Mouse (Mus musculus) embryo, embryonic 10 days (tissue): Measurements from ENCODE around the gene Yipf4.
"Not testable (repeated sequence)": the region's sequence is repeated elsewhere in the genome, so short reads cannot be mapped to it uniquely, and the experiment has no call there.

Experiments
- DNase-seq: peaks from one replicate; pipeline ENCODE4 v3.0.0-alpha.2; 2015; ENCODE audit warnings: low spot score

Yipf4 gene

DNA sequence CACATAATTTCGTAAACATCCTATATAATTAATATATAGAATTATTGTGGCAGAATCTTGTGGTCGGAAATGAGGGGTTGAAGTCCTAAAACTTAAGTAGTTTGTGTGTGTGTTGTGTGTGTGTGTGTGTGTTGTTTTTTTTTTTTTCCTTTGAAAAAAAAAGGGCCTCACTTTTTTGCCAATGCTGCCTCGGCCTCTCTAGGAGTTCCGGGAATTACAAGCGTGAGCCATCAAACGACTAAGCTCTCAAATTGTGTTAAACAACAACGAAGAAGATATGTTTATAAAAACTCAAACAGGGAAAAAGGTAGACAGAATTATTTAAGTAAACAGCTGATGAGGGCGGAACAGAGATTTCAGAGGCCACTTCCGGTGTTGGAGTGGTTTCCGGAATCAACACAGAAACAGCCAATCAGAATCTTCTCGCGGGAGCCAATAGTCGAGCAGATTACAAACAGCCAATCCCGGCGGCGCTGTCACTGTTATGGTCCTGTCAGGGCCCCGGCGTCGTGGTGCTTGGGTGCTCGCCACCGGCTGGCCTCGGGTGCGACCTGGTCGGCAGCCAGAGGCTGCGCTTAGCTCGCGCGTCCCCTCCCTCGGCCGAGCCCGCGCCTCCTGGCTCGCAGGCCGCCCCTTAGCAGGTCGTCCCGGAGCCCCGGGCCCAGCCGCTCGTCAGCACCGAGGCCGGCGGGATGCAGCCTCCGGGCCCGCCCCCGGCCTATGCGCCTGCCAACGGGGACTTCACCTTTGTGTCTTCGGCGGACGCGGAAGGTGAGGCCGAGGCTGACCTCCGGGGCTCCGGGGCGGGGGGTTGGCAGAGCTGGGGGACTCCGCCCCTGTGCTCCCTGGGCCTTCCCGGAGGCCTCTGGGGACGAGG lies at the start of gene Yipf4:
Yipf4 (plus strand) TSS at position 470 of the 877 bp plus-strand sequence.
- DNase-seq: peak; percentile 97

DNA sequence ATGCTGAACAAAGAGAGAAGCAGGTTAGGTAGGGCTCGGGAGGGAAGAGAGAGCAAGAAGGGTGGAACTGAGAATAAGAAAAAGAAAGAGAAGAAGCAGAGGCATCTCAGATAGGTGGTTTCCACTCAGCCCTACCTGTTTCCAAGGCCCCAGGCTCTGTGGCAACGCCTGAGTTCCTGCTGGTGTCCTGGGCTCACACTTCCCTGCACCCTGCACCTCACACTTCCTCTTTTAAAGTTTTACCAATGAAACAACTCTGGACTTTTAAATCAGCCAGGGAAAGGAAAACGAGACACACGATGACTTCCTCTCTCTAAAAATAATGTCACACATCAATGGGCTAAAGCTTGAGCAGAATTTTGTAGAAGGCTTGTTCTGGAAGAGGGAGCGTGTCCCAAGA lies 48.8 kb upstream of the Yipf4 start:
- DNase-seq: no peak

DNA sequence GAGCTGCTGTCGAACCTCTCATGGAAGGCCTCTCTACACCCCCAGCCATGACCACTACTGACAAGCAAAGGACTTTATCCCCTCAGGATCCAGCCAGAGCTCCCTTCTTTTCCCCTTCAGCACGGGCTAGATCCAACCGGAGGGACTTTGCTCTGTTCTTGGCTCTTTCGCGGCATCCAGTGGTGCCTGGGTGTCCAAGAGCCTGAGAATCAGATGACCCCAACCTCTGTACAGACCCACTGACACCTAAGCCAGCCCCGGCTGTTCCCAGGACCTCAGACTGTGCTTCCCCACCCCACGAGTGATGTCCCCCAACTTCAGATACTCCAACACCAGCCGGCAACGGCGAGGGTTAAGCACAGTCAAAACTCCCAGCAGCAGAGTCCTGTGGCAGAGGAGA lies 39.5 kb upstream of the Yipf4 start:
- DNase-seq: no peak

DNA sequence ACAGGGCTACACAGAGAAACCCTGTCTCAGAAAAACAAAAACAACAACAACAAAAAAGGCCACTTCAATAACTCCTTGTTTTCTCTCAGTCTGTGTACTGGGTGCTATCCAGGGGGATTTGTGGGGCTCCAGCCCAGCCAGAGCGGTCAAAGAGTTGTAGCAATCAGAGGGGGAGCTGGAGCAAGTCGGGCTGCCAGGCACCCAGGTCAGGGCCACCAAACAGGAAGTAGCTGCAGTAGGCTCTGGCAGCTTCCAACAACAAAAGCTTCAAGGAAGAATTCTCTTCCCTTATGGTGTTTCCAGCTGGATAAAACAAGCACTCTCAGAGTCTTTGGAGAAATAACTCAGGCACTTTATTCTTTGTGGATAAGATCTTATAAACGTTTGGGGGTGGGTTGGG lies 35.4 kb upstream of the Yipf4 start:
- no peak for DNase-seq

DNA sequence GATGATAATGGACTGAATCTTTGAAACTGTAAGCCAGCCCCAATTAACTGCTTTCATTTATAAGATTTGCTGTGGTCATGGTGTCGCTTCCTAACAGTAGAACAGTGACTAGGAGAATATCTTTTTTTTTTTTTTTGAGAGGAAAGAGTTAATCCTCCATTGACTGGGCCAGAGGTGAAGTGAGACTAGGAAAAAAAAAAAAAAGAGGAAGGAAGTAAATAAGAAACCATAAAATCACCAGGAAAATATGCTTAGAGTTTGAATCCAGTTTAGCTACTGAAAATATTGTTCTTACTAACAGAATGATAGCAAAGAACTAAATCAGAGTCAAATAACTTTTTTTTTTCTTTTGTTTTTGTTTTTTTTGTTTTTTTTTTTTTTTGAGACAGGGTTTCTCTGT lies 34.6 kb upstream of the Yipf4 start:
- no peak for DNase-seq

DNA sequence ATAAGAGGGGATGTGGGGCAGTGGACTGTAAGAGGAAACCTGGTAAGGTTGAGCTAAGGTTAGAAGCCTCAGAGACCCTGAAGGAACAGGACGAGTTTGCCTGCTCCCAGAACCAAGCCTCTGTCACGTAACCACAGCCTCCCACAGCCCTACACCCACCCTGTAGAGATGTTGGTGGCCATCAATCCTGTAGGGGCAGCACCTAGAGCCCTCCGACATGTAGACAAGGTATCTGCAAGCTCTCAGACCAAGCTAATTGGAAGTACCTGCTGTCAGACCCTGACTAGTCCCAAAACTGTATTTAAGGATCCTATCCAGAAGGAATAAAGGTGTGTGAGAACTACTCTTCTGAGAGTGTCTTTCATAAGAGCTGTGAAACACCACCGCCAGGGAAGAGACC lies 33.9 kb upstream of the Yipf4 start:
- DNase-seq: no peak

DNA sequence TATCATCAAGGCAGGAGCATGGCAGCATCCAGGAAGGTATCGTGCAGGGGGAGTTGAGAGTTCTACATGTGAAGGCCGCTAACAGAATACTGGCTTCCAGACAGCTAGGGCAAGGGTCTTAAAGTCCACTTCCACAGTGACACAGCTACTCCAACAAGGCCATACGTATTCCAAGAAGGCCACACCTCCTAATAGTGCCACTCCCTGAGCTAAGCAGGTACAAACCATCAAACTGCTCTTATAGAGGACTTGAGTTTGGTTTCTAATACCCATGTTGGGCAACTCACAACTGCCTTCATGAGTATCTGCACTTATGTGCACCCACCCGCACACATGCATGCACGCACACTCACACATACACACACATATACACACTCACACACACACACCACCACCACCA lies 32.5 kb upstream of the Yipf4 start:
- no peak for DNase-seq

DNA sequence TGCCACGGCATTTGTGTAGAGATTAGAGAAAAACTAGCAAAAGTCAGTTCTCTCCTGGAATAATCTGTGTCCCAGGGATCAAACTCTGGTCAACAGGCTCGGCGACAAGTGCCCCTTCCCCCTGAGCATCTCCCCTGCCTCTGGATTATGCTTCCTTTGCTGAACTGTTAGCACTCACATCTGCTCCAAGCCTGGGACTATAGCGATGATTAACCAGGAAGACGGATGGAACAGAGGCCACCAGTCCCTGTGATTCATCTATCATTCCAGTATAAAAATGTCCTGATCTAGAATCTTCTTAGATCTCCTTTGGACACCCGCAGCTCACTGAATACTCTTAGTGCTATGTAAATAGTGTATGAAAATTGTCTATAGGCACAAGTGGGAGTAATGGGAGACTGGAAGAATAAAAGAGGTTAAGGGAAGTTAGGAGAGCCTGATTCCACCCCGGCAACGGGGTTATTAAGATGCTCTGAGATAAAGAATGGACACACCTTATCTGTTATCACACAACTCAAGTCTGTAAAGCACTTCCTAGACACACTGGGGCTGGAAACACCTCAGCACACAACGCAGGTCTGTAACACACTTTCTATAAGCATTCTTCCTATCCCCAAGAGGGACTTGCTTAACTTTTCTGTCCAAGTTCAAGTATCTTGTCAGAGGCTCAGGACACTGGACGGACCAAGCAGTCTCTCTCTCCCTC lies 31.2 kb upstream of the Yipf4 start:
- DNase-seq: no peak

DNA sequence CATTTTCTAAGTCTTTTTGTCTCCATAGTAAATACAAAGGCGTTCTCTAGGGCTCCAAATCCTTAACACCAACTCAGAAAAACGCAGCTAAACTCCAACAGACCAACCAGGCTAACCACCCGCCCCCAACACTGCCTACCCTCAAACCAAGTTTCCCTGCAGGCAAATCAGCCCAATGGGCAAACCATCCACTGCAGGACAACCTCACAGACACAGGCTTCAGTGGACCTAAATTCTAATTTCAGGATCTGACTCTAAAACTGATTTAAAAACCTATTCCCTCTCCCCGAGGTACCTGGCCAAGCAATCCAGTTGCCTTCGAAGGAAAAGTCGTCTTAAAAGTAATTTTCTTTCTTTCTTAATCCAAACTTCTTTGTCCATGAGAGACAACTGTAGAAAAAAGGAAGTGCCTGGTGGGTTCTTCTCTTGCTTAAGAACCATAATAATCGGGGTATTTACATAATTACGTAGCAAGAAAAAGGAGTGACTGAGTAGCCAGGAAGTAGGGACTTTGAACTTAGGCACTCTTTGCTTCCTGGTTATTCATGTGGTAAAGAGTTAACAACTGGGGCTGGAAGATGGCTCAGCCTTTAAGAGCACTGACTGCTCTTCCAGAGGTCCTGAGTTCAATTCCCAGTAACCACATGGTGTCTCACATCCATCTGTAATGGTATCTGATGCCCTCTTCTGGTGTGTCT lies 30.4 kb upstream of the Yipf4 start, which contains the start of gene Nlrc4:
Nlrc4 (minus strand) TSS at position 432 of the 698 bp plus-strand sequence.
- no peak for DNase-seq

DNA sequence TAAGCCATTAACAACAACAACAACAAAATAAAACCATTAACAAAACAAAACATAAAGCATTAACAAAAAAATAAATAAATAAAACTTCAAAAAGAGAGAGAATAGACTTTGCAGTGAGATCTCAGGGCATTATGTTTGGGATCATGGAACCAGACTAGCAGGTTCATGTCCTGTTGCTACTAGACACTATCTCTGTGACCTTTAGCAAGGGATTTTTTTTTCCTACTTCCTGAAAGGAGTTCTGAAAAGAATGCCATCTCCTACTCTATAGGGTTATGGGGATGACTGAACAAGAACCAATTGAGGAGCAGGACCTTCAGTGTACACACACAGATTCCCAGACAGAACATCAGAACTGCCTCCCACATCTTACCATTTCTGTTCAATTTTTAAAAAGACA lies 25.8 kb upstream of the Yipf4 start:
- no peak for DNase-seq

DNA sequence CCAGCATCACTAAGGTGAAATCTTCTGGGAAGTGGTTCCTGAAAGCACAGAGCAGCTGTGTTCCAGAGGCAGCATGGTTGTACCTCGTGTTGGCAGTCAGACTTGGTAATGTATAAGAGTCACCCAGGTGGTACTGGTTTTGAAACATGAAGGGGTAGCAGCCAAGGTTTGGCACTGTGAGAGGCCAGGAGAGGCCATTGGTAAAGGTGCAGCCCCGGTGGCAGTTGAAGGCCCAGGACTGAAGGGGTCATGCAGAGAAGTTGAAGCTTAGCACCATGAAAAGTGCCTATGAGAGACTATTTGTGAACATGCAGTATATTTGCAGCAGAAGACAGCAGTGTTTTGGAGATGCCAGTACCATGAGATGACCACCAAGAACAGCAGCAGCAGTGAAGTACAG lies 21.3 kb upstream of the Yipf4 start:
- DNase-seq: not testable (repeated sequence)

DNA sequence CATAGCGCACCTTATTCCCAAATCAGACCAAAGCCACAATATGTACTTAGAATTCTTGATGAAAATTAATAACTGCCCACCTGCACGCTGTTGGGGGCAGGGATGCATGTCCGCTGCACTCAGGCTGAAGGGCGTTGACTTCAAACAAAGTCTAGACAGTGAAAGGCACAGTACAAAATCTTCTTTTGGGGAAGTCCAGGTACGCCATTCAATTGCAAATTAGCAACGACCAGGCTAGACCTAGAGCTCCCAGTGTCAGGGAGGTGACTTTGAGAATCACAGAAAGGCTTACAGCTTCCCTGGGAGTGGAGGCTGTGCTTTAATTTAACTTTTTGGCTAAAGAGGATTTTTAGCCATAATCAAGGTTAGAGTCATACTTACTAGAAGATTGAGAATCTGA lies 19.2 kb upstream of the Yipf4 start:
- DNase-seq: not testable (repeated sequence)

DNA sequence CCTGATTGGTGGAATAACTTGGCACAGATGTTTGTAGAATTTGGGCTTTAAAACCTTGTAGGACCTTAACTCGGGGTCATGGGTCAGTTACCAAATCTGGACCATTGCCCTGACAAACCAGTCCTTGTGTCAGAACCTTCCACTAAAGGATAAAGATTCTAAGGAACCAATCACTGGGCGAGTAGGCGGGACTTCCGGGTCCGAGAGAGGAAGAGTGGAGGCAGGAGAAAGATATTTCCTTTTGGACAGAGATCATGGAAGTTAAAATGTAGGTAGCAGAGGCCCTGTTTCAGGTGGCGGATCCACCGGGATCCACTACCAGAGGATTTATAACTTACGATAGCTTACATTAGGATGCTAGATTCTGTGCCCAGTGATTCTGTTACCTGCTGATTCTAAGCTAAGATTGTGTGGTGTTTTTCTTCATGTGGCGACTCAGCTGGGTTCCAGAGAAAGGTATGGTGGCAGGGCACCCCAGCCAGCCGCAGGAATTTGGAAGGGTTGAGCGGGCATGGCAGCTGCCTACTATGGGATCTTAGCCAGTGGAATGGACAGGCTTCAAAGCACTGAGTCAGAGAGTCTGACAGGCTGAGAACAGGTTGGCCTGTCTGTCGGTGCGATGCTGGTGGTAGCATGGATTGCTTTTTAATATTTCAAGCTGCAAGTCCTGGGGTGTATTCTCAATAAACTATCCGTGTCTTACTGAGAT lies 8.8 kb upstream of the Yipf4 start:
- no peak for DNase-seq

DNA sequence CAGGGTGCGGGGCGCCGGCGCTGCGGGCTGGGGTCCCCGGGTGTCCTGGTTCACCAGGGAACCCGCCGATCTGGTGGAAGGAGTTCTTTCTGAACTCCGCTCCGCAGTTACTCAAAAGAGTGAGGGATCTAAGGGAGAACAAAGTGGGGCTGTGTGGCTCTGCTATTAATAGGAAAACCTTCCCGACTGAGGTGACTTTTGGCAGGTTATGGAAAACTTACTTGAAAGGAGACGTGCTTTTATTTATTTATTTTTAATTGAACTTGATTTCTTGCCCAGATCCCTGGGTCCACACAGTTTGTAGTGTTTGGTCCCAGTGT lies 568 bp downstream of the Yipf4 start:
- DNase-seq: no peak

DNA sequence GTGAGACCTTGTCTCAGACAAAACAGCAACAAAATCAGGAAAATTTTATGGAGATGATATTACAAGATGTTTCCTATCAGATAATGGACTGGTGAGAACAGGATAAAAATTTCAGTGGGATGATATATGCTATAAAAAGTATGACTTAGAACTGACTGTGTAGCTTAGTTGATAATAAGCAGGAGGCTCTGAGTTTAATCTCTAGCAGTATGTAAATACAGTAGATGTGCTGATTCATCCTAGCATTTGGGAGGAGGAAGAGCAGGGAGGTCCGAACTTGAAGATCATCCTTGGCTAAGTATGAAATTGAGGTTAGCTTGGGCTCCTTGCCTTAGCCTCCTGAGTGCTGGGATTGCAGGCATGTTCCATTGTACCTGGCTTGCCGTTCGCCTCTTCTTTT lies 2.3 kb downstream of the Yipf4 start:
- DNase-seq: no peak

DNA sequence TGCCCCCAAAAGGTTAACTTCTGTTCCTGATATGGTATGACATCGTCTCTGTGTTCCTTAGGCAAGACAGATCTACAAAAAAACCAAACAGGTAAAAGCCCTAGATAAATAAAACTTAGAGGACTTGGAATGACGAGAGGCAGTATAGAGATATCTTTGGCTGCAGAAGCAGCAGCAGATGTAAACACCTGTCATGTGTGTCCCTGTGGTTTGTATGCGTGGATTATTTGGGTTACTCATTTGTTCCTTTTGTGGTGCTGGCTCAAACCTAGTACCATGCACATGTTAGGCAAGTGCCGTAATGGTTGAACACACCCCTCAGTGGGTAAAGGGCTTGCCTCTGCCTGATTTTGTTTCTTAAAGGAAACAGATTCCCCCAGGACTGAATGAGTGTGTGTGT lies 10.9 kb downstream of the Yipf4 start:
- no peak for DNase-seq

DNA sequence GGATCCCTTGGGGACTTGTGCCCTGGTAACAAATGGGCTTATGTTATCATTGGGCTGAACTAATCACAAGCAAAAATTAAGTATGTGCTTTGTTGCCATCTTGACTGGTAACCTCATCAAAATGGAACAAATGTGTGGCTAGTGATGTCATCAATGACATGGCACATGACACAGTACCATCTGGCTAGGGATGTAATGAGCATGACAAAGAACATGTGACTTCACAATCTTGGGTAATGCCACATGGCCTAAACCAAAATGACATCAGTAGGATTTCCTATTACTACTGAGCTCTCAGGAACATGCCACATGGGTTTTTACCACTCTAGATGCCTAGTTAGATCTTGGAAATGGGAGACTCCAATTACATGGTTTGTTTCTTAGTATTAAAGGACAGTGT lies 11.8 kb downstream of the Yipf4 start:
- DNase-seq: no peak

DNA sequence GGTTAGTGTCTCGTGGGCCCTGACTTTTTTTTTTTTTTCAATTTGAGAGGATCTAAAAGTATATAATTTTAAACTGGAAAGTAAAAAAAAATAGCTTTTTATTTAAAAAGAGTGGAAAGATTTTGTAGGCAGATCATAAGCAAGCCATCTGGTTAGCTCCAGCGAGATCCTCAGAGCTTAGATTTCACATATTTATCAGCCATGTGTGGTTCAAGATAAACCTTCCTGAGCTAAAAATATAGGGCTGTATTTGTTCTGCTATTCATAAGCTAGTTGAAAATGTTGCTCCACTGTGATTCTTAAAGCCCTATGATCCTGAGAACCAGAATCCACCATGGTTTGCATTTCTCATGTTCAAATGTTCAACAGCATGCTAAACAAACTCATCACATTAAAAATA lies 18.6 kb downstream of the Yipf4 start:
- no peak for DNase-seq

DNA sequence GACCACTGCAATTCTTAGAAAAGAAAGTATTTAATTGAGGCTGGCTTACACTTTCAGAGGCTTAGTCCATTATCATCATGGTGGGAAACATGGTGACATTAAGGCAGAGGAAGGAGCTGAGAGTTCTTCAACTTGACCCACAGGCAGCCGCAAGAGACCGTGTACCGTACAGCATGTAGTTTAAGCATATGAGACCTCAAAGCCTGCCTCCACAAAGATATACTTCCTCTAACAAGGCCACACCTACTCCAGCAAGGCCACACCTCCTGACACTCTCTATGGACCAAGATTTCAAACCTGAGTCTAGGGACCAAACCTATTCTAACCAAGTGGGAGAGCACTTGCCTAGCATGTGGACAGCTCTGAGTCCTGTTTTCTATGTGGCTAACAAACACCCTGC lies 19.3 kb downstream of the Yipf4 start:
- no peak for DNase-seq

DNA sequence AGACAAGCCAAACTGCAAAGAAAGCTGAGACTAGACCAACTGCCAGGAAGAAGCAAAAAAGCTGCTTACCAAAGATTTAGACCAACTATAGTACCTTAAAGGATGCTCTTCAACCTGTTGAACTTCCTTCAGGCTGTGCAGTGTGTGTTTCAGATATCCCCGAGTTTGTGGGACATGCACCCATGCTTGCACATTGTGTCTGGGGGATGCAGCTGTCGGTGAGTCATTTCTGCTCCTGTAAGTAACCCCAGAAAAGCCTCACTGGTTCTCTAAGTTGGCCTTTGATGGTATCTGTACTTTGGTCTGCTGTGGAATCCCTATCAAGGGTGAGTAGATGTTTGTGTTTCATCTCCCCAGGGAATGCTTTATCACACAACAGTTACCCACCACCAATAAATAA lies 23.0 kb downstream of the Yipf4 start:
- no peak for DNase-seq

DNA sequence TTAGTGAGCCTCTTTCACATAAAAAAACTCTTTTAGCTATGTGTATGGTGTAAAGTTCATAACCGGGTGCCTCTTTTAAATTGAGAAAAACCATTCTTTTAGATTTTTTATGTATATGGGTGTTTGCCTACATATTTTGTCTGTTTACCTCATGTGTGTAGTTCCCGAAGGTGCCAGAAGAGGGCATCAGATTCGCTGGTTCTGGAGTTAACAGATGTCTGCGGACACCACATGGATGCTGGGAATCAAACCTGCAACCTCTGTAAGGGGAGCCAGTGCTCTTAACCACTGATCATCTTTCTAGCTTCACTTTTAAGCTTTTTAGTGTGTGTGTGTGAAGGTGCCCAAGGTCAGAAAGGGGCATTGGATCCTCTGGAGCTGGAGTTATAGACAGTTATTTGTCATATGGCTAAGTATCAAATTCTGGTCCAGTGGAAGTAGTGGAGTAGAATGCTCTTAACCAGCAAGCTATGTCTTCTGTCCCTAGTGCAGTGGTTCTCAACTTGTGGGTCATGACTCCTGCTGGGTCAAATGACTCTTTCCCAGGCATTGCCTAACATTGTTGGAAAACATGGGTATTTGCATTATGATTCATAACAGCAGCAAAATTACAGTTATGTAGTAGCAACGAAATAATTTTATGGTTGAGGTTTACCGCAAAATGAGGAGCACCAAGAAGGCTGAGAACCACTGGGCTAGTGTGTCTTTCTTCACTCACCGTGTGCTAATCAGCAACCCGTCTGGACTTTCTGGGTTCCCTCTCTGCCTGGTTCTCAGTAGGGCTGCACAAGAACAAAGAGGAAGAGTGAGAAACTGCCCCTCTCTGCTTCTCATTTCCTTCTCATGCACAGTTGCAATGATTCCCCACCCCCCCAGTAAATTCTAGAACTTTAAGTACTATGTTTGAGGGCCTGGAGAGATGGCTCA lies 33.8 kb downstream of the Yipf4 start:
- DNase-seq: no peak
